ENCODE assay signal across 9 mouse cellular contexts in genomic region chr11:88862355-88862754, GRCm38 (mm10). TPM values are rescaled to one million over a fixed set of nuclear protein-coding genes. Genes with fewer than 3 reads are reported as not detected.
DNase-seq lines count a peak whose midpoint lies in the region; ATAC-seq and TF ChIP-seq lines count a peak whose summit lies in the region.
"Had no signal": no experiment of that assay in that cellular context is flagged by ENCODE, and none has a peak within 500 bp of the region (broad histone marks: within the 10 kb centered on the region; RNA-seq: fewer than 3 reads in every experiment).

No protein-coding gene starts in this region.

- TF ChIP-seq CTCF in heart, adult 2 months (IDR thresholded peaks at IDR 0.05) = no peak

- peak overlapping the region; percentile 79 for H3K4me3 ChIP-seq in heart, adult 2 months
- peak overlapping the region; percentile 68; the same call in 1 of the 2 replicates for H3K4me3 ChIP-seq in hindbrain, embryonic 11.5 days (ENCODE audit: low read depth, low read length)
- H3K4me3 ChIP-seq in midbrain, embryonic 10.5 days = peak overlapping the region; percentile 79

- H3K36me3 ChIP-seq in heart, adult 2 months (ENCODE audit: control insufficient read depth, insufficient read depth, low read length) = peaks cover 5% of the 10 kb centered on the region
- no peaks in the 10 kb centered on the region for H3K36me3 ChIP-seq in hindbrain, embryonic 11.5 days (ENCODE audit: control insufficient read depth, insufficient read depth, low read length)
- H3K36me3 ChIP-seq in midbrain, embryonic 10.5 days = no peaks in the 10 kb centered on the region

- peak overlapping the region; percentile 14 for H3K9ac ChIP-seq in heart, adult 2 months (ENCODE audit: low read depth, low read length)
- H3K9ac ChIP-seq in hindbrain, embryonic 11.5 days (ENCODE audit: low read depth, low read length) = peak overlapping the region; percentile 75; the same call in 1 of the 2 replicates

- intact Hi-C loops in heart, adult 2 months (cut with DNase I) = loop anchor here (2.0 to 10.0 kb wide), 2 partner anchors 14 to 192 kb away; no protein-coding TSS in a partner anchor

- TF ChIP-seq POLR2A in heart, adult 2 months (IDR thresholded peaks at IDR 0.05; ENCODE audit: insufficient read depth, low read depth, low read length) = no peak

- TF ChIP-seq EP300 in heart, adult 2 months (IDR thresholded peaks at IDR 0.05; ENCODE audit: insufficient read depth, low read depth, low read length) = no peak

- peaks cover 4% of the 10 kb centered on the region for H3K4me1 ChIP-seq in heart, adult 2 months (ENCODE audit: control insufficient read depth, insufficient read depth, low read length)
- peaks cover 4% of the 10 kb centered on the region; the same call in 1 of the 2 replicates for H3K4me1 ChIP-seq in hindbrain, embryonic 11.5 days (replicated peaks; ENCODE audit: control insufficient read depth, insufficient read depth, low read length)
- peaks cover 42% of the 10 kb centered on the region for H3K4me1 ChIP-seq in midbrain, embryonic 10.5 days

- no peak for ATAC-seq in hindbrain, embryonic 11.5 days (ENCODE audit: low FRiP score)
- ATAC-seq in megakaryocyte, adult 5-6 weeks (ENCODE audit: poor library complexity, severe bottlenecking) = no peak

- H3K27me3 ChIP-seq in heart, adult 2 months (ENCODE audit: control insufficient read depth, insufficient read depth, low read length) = no peaks in the 10 kb centered on the region
- no peaks in the 10 kb centered on the region for H3K27me3 ChIP-seq in hindbrain, embryonic 11.5 days (ENCODE audit: control insufficient read depth, insufficient read depth, low read length)
- H3K27me3 ChIP-seq in midbrain, embryonic 10.5 days (ENCODE audit: low read depth, poor library complexity, severe bottlenecking) = peaks cover 17% of the 10 kb centered on the region

- no peak for DNase-seq in heart, adult 2 months
- no peak for DNase-seq in heart, adult 11 months
- peak; percentile 90 for DNase-seq in ES-CJ7 (ENCODE audit: low read depth, low spot score)
- no peak for DNase-seq in hindbrain, embryonic 11.5 days (ENCODE audit: low spot score)
- DNase-seq in midbrain, embryonic 10.5 days (ENCODE audit: low spot score) = no peak
- DNase-seq in urinary bladder, adult 2 months (ENCODE audit: low spot score) = no peak
- no peak for DNase-seq in spleen, postnatal 10 days (ENCODE audit: low spot score in 2 of 2)
- DNase-seq: gastrocnemius, postnatal 25 days had no signal

- 63% methylated on average over 2 of the region's 2 CpGs for WGBS in heart, adult 2 months
- WGBS in hindbrain, embryonic 11.5 days = 76% methylated on average over 2 of the region's 2 CpGs
- 86% methylated on average over 2 of the region's 2 CpGs for WGBS in midbrain, embryonic 10.5 days

- H3K9me3 ChIP-seq in hindbrain, embryonic 11.5 days (ENCODE audit: control insufficient read depth, low read length) = no peaks in the 10 kb centered on the region
- no peaks in the 10 kb centered on the region for H3K9me3 ChIP-seq in midbrain, embryonic 10.5 days (replicated peaks)

- H3K79me2 ChIP-seq in heart, adult 2 months (replicated peaks; ENCODE audit: control insufficient read depth, insufficient read depth, low read length) = no peaks in the 10 kb centered on the region; the same call in 1 of the 2 replicates

- H3K4me2 ChIP-seq in hindbrain, embryonic 11.5 days (replicated peaks; ENCODE audit: low read depth, low read length) = peak overlapping the region; percentile 95; the same call in 1 of the 2 replicates

- H3K27ac ChIP-seq in heart, adult 2 months = peak overlapping the region; percentile 95
- H3K27ac ChIP-seq in hindbrain, embryonic 11.5 days (ENCODE audit: low read depth, low read length) = no peak overlapping the region
- H3K27ac ChIP-seq in midbrain, embryonic 10.5 days (replicated peaks) = no peak overlapping the region

RNA-seq across cellular contexts. Expression of gene Akap1, which starts 2.0 kb away (rescaled TPM):
- total RNA-seq in heart, adult 2 months (2021) = 100 to 1,000 TPM; 140 to 141 TPM
- 125 and 178 TPM in 2 replicates for polyA plus RNA-seq in heart, adult 2 months (2012; rRNA removed)
- 14.0 and 14.2 TPM in 2 replicates for polyA plus RNA-seq in hindbrain, embryonic 11.5 days (2014; fragmentation: Nextera tagmentation; extraction: Ambion mirVana)
- 19.1 and 20.7 TPM in 2 replicates for polyA plus RNA-seq in midbrain, embryonic 10.5 days (2016; fragmentation: Nextera tagmentation; extraction: Ambion mirVana)
- polyA plus RNA-seq in urinary bladder, adult 2 months (2012; rRNA removed) = 46.1 and 50.9 TPM in 2 replicates
- total RNA-seq in megakaryocyte, adult 5-6 weeks (2015) = 1.8 and 2.1 TPM in 2 replicates
- total RNA-seq in megakaryocyte, adult 5-6 weeks (2017) = 2.3 and 6.6 TPM in 2 replicates
